Mouse (Mus musculus) left cerebral cortex, postnatal 36 days (tissue): ENCODE results near the gene Clpp. TPM values are rescaled to one million over a fixed set of nuclear protein-coding genes. Genes with fewer than 3 reads are reported as not detected.

Source experiments
- DNase-seq, 2 experiments: peaks; one replicate each; pipeline ENCODE4 v3.0.0; 2021 to 2022; ENCODE audit warnings: low spot score in 2 of 2, mixed read lengths in 1 of 2
- intact Hi-C: fragments of 180-260 bp; cut with DNase I; formaldehyde crosslinking; loops from one replicate; pipeline ENCODE4 v1.15.1; 2025
- total RNA-seq, 2 experiments: library from RNA; stranded (reverse); gene quantifications; 2 replicates each; pipeline ENCODE4 v1.2.3; 2021

The Clpp gene
- total RNA-seq, 2 experiments from 2014 or later, result 66.6 to 68.3 TPM

GRCm38 (mm10) chr17:56985656-56986055, 4.4 kb upstream of the Clpp start:
- DNase-seq, result no peak
- intact Hi-C loops, result loop anchor here (10.0 kb wide), 1 partner anchor 181 kb away; no protein-coding TSS in a partner anchor

- no peak for DNase-seq
- intact Hi-C loops, result loop anchor here (10.0 kb wide), 1 partner anchor 181 kb away; no protein-coding TSS in a partner anchor
These were observed 3.9 kb upstream of the Clpp start for GRCm38 (mm10) chr17:56986105-56986805.

GRCm38 (mm10) chr17:56988441-56988840, 1.7 kb upstream of the Clpp start:
- intact Hi-C loops, result loop anchor here (10.0 kb wide), 1 partner anchor 184 kb away; no protein-coding TSS in a partner anchor
- no peak for DNase-seq

- intact Hi-C loops, result loop anchor here (10.0 kb wide), 1 partner anchor 184 kb away; no protein-coding TSS in a partner anchor
These were observed 1.1 kb upstream of the Clpp start for GRCm38 (mm10) chr17:56988921-56989430.

GRCm38 (mm10) chr17:56989467-56990114, 514 bp upstream of the Clpp start:
- DNase-seq, result no peak
- intact Hi-C loops, result loop anchor here (1.0 to 10.0 kb wide), 3 partner anchors 22 to 185 kb away; partner anchors contain the start of genes Gm17949 and Gtf2f1

More at GRCm38 (mm10) chr17:56988921-56989430, 1.1 kb upstream of the Clpp start:
- no peak for DNase-seq

- intact Hi-C loops, result loop anchor here (1.0 to 10.0 kb wide), 2 partner anchors 20 to 174 kb away; partner anchors contain the start of genes Gm17949 and Gtf2f1
- no peak for DNase-seq
These were observed 861 bp downstream of the Clpp start for GRCm38 (mm10) chr17:56990966-56991365.

GRCm38 (mm10) chr17:56995046-56995445, 4.9 kb downstream of the Clpp start:
- DNase-seq, result no peak
- intact Hi-C loops, result loop anchor here (5.0 to 10.0 kb wide), 2 partner anchors 88 to 170 kb away; no protein-coding TSS in a partner anchor

GRCm38 (mm10) chr17:56996506-56996905, 6.4 kb downstream of the Clpp start:
- no peak for DNase-seq
- intact Hi-C loops, result loop anchor here (5.0 to 10.0 kb wide), 2 partner anchors 89 to 168 kb away; no protein-coding TSS in a partner anchor

- DNase-seq, result peak; percentile 92 to 93
- intact Hi-C loops, result loop anchor here (5.0 to 10.0 kb wide), 2 partner anchors 90 to 168 kb away; no protein-coding TSS in a partner anchor
These were observed 7.0 kb downstream of the Clpp start, which contains the start of gene Alkbh7 for GRCm38 (mm10) chr17:56997029-56997667. Gene Alkbh7, plus strand, starts transcription at chr17:56997339.

GRCm38 (mm10) chr17:56999414-56999813, 9.3 kb downstream of the Clpp start:
- intact Hi-C loops, result loop anchor here (5.0 to 10.0 kb wide), 2 partner anchors 92 to 165 kb away; no protein-coding TSS in a partner anchor
- DNase-seq, result no peak

- intact Hi-C loops, result loop anchor here (5.0 to 10.0 kb wide), 3 partner anchors 93 to 245 kb away; partner anchors contain the start of genes Gpr108 and Trip10
- DNase-seq, result no peak
These were observed 10.0 kb downstream of the Clpp start, which contains the start of gene Pspn for GRCm38 (mm10) chr17:56999968-57000609. Gene Pspn, minus strand, starts transcription at chr17:57000018.

- intact Hi-C loops, result loop anchor here (10.0 kb wide), 1 partner anchor 244 kb away; the partner anchor contains the start of genes Gpr108 and Trip10
- no peak for DNase-seq
These were observed 11.1 kb downstream of the Clpp start for GRCm38 (mm10) chr17:57001228-57001627.

- intact Hi-C loops, result loop anchor here (10.0 kb wide), 1 partner anchor 241 kb away; the partner anchor contains the start of genes Gpr108 and Trip10
These were observed 13.9 kb downstream of the Clpp start for GRCm38 (mm10) chr17:57003994-57004393.

GRCm38 (mm10) chr17:57007137-57007905, 17.2 kb downstream of the Clpp start:
- no peak for DNase-seq
- intact Hi-C loops, result loop anchor here (10.0 kb wide), 1 partner anchor 237 kb away; the partner anchor contains the start of genes Gpr108 and Trip10

More at GRCm38 (mm10) chr17:57003994-57004393, 13.9 kb downstream of the Clpp start:
- no peak for DNase-seq

- DNase-seq, result no peak
- intact Hi-C loops, result loop anchor here (1.0 kb wide), 1 partner anchor 21 kb away; the partner anchor contains the start of gene Clpp
These were observed 20.8 kb downstream of the Clpp start for GRCm38 (mm10) chr17:57010911-57011235.

GRCm38 (mm10) chr17:57011236-57012141, 21.4 kb downstream of the Clpp start, which contains the start of the genes Gtf2f1 and Gm17949:
Gene Gtf2f1, minus strand, starts transcription at chr17:57011288.
Gene Gm17949, plus strand, starts transcription at chr17:57011469.
- intact Hi-C loops, result loop anchor here (1.0 kb wide), 1 partner anchor 21 kb away; the partner anchor contains the start of gene Clpp
- DNase-seq, result peak; percentile 94 to 95
